Mouse (Mus musculus) right cerebral cortex, postnatal 14 days (tissue): ENCODE measurements around the gene Cort.

Source experiments
- DNase-seq: peaks from one replicate; pipeline ENCODE4 v3.0.0; 2022

Cort gene

GRCm38 (mm10) chr4:149091364-149091763 lies 35.2 kb downstream of the Cort start:
- DNase-seq: no peak

DNA sequence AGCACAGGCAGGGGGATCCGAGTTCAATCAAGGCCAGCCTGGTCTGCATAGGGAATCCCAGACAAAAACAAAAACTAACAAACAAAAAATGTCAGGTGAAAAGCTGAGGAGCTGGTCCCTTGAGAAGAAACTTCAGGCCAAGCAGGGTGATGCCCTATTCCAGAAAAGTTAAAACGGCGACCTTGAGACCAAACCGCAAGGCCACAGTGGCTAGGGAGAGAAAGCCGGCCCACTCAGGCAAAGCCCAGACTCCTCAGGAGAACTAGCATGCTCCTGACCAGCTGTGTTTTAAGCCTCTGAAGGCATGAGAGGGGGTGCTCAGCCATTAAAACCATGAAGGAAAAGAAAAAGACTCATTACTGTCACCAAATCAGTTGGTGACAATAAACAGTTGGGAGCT lies 41.2 kb downstream of the Cort start:
- DNase-seq: no peak

DNA sequence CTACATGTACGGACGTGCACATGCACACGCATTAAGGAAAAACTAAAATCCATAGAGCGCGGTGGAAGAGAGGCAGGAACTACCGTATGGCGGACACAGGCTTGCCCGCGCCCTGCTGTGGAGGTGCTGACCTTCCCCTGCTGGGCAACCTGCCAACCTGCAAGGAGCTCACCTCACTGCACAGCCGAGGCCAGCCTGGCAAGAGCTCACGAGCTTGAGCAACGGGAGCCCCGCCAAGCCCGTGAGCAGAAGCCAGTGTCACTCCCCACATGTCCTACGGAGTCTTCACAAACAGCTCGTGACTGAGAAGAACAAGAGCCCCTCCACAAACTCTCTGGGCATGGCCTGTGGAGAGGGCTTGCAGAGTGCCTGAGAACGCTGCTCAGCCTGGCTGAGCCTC lies 45.0 kb downstream of the Cort start:
- DNase-seq: peak; percentile 42

DNA sequence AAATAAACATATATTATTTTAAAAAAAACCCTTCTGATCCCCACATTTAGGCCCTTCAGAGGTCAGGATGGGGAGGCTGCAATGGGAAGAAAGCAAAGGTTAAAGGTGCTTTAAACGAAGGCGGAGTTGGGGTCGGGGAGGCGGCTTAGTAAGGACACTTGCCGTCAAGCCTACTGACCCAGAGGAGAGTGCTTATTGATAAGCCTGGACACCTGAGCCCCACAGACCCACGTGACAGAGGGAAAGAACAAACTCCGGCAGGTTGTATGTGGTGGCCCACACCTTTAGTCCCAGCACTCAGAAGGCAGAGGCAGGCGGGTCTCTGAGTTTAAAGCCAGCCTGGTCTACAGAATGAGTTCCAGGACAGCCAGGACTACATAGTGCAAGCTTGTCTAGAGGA lies 46.5 kb downstream of the Cort start:
- DNase-seq: no peak

GRCm38 (mm10) chr4:149079629-149080028 lies 46.9 kb downstream of the Cort start:
- DNase-seq: no peak

- no peak for DNase-seq
These were observed 48.3 kb downstream of the Cort start for GRCm38 (mm10) chr4:149078261-149078660.

DNA sequence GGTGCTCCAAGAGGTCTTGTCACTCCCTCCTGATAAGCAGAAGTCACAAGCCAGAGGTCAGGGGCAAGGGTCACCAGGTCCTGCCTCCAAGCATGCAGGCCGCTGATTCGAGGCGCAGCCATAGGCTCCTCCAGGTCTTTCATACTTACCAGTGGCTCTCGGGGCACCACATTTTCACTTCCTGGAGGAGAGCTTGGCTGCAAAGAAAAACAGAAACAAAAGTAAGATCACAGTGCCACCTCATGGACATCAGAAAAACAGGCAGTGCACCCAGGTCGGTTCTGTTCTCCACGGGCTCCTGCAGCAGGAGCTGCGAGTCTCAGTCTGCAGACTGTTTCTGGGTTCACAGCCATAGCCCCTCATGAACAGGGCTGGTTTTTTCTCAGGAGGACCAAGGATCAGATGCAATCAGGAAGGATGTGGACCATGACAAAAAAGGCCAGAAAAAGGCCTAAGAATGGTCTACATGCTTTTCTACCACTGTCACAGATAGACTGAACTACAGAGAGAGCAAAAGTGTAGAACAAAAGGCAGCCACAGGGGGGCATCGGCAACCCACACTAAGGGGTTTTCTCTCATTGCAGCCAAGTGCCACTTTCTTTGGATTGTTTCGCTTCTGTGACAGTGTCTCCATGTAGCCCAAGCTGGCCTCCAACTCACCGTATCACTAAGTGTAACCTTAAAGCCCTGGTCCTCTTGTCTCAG lies 50.5 kb downstream of the Cort start:
- DNase-seq: peak; percentile 48

DNA sequence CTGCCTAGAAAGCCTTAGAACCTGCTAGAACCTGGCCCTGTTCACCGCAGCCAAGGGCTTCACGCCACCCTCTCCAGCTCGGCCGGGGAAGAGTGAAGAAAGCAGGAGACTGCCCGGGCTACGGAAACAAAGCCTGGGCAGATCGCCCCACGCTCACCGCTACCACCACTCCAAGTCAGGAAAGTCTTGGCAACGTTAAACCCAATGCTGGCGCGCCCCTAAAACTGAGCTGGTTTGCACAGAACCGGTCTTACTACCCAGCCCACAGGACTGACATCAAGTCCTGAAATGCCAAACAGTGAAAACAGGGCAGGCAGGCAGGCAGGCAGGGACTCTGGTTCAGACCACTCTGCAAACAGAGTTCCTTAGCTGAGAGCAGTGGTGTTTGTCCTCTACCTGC lies 51.5 kb downstream of the Cort start:
- no peak for DNase-seq
